Mouse (Mus musculus): ENCODE results near the gene Ubl7. TPM values are rescaled to one million over a fixed set of nuclear protein-coding genes. Genes with fewer than 3 reads are reported as not detected.

The Ubl7 gene
- total RNA-seq, 2 experiments from 2014 or later: 94.0 to 97.2 TPM

- intact Hi-C loops (cut with DNase I): no loop called here
- DNase-seq: no peak
These were observed 53.2 kb downstream of the Ubl7 start for GRCm38 (mm10) chr9:57963998-57964395.

GRCm38 (mm10) chr9:57964528-57965250 lies 53.9 kb downstream of the Ubl7 start:
- intact Hi-C loops (cut with DNase I): no loop called here
- DNase-seq: no peak

GRCm38 (mm10) chr9:57965281-57966185 lies 54.8 kb downstream of the Ubl7 start:
- no peak for DNase-seq
- intact Hi-C loops (cut with DNase I): no loop called here

GRCm38 (mm10) chr9:57967237-57967960 lies 56.6 kb downstream of the Ubl7 start:
- intact Hi-C loops (cut with DNase I): no loop called here
- DNase-seq: peak; percentile 65

GRCm38 (mm10) chr9:57968166-57968771 lies 57.5 kb downstream of the Ubl7 start:
- intact Hi-C loops (cut with DNase I): no loop called here
- DNase-seq: no peak

GRCm38 (mm10) chr9:57968783-57969542 lies 58.2 kb downstream of the Ubl7 start:
- intact Hi-C loops (cut with DNase I): no loop called here
- DNase-seq: no peak

GRCm38 (mm10) chr9:57969736-57970495 lies 59.1 kb downstream of the Ubl7 start:
- intact Hi-C loops (cut with DNase I): no loop called here

GRCm38 (mm10) chr9:57971413-57971812 lies 60.6 kb downstream of the Ubl7 start:
- intact Hi-C loops (cut with DNase I): no loop called here
- no peak for DNase-seq

More at GRCm38 (mm10) chr9:57969736-57970495, 59.1 kb downstream of the Ubl7 start:
- DNase-seq: no peak

GRCm38 (mm10) chr9:57972141-57972591 lies 61.4 kb downstream of the Ubl7 start:
- DNase-seq: no peak
- intact Hi-C loops (cut with DNase I): no loop called here

- intact Hi-C loops (cut with DNase I): no loop called here
- DNase-seq: no peak
These were observed 62.1 kb downstream of the Ubl7 start for GRCm38 (mm10) chr9:57972776-57973439.

- intact Hi-C loops (cut with DNase I): no loop called here
- no peak for DNase-seq
These were observed 62.8 kb downstream of the Ubl7 start for GRCm38 (mm10) chr9:57973440-57974066.

- intact Hi-C loops (cut with DNase I): no loop called here
- DNase-seq: no peak
These were observed 63.4 kb downstream of the Ubl7 start for GRCm38 (mm10) chr9:57974221-57974620.

GRCm38 (mm10) chr9:57975200-57975821 lies 64.5 kb downstream of the Ubl7 start:
- no peak for DNase-seq
- intact Hi-C loops (cut with DNase I): no loop called here

GRCm38 (mm10) chr9:57978025-57978424 lies 67.2 kb downstream of the Ubl7 start:
- intact Hi-C loops (cut with DNase I): no loop called here
- DNase-seq: no peak

GRCm38 (mm10) chr9:57978858-57979257 lies 68.1 kb downstream of the Ubl7 start:
- intact Hi-C loops (cut with DNase I): no loop called here
- no peak for DNase-seq
